Mouse (Mus musculus): ENCODE data around the gene Timm8b.

Timm8b gene

DNA sequence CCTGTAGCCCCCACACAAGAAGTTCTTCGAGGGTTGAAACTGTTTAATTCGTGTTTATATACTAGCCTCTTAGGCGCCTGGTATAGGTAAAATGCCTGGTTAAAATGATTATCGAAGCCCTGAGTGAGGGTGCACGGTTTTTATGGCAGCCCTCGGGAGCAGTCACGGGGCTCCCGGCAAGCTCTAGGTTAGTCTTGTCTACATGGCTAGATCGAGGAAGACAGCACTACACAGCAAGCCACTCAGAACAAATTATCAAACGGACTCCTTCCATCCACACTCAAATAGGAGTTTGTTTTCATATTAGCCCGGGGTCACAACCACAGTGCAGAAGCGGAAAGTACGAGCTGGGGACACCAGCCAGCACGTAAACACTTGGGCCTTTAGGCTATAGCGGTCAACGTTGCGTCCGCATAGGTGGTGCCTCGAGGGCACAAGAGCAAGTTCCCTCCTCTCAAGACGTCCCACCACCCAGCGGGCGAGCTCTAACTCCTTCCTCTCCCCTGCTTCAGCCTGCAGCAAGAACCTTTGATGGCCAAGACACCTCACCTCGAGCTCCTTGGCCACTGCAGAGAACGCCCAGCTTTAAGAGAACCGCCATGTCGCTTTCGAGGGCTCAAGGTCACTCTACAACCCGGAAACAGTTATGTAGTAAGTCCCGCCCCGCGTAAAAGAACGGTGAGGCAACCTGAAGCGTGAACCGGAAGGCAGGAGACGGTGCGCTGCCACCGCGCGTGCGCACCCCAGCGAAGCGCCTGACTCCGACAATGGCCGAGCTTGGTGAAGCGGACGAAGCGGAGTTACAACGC lies at the start of gene Timm8b, which contains the start of gene Sdhd:
Gene Timm8b, plus strand, starts transcription at position 722 of the 809 bp plus-strand sequence.
Gene Sdhd, minus strand, starts transcription at position 624 of the 809 bp plus-strand sequence.
- DNase-seq (ENCODE audit: low read depth in 2 of 2, low spot score in 2 of 2), result peak; percentile 90

DNA sequence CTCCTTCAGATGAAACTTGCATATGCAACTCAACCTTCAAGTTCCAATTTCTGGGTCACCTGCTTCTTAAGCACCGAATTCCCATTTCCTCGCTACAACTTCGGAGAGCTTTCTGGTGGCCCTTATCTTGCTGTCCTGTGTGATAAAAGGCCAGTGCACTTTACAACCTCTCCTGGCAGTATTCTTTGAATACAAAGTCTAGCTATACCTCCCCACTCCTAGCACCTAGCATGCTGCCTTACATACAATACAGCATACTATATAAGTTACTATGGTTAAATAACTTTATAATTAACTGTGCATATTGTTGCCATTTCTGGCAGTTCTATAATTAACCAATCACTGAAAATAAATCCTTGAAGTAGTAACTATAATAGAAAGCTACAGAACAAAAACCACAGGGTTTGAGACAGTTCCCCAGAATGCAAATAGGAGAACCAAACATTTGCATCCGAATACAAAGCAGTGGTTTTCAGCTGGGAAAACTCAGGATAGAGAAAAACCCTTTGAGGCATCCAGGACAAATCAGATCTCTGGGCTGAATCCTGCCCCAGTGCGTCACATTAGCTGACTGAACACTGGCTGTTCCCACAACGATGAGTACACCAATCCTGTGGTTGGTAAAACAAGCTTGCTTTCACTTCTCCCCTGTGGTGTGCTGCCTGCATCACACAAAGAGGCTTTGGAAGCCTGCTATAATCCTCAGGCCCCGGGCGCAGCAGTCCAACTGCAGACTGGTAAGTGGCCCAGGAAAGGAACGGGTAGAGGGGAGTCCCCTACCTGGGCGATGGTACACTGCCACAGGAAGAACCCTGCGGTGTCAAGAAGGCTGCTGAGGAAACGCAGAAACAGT lies 49.2 kb upstream of the Timm8b start, which contains the start of gene Il18:
Gene Il18, plus strand, starts transcription at position 587 of the 853 bp plus-strand sequence.
- DNase-seq (ENCODE audit: low read depth in 2 of 2, low spot score in 2 of 2), result peak; percentile 14 to 19

DNA sequence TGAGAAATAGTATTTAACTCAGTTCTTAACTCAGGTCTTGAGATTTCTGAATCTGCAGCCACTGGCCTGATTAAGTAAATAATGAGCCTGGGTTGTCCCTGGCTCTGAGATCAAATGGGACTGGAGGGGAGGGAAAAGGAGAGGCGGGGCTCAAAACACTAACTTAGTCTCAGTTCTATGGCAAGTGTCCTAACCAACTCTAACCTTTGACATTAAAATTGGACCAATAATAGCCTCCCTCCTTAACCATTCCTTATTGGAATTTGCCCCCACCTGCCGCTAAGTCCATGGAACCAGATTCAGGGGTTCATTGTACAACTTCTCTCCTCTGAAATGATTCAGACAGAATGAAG lies 48.6 kb upstream of the Timm8b start, which contains the start of gene Bco2:
Gene Bco2, minus strand, starts transcription at position 88 of the 353 bp plus-strand sequence.
- no peak for DNase-seq (ENCODE audit: low read depth in 2 of 2, low spot score in 2 of 2)

DNA sequence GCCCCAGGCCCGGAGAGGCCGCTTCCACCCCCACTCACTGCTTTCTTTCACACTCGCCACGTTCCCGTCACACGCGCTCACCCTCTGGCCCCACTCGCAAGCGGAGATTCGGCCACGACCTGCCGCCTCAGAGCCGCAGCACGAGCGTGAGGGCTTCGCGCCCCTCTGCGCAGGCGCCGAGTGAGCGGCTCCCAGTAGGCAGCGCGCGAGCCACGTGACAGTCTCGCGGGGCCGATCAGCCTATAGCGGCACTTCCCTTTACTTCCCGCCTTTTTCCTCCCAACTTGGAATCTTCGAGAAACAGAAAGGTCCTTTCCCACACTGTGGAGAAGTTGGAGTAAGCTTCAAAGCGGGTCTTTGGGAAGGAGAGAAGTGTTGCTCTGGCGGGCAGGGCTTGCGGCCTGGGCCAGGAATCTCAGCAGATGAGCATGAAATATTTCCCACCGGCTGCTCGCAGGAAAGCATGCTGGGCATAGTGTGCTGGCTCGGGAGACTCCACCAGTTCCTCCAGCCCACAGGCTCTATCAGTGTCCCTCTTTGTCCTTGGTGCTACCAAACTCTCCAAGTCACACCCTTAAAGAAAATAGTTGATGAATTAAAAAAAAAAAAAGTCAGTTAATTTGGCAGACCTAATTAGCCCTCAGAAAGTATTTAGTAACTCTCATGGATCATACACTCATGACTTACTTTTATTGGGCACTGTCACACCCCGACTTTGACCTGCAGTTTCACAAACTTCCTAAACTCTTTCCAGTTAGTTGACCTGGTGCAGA lies 42.4 kb upstream of the Timm8b start, which contains the start of gene Tex12:
Gene Tex12, minus strand, starts transcription at position 181 of the 773 bp plus-strand sequence.
- DNase-seq (ENCODE audit: low read depth in 2 of 2, low spot score in 2 of 2), result no peak

DNA sequence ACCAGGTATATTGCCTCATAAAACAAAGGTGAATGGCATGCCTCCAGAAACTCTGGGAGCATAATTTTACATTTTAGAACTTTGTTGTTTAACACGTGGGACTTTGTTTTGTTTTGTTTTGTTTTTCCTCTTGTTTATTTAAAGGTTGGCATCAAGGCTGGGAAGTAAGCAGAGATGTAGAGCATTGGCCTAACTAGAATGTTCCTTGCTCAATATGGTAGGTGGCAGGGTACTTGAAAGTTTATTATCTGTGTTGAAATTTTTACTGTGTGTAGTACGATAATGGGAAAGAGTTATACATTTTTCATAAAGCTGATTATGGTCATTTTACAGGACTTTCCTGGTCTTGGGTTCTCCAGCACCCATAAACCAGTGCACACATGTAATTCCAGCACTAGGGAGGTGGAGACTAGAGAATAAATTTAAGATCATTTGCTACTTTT lies 41.8 kb upstream of the Timm8b start:
- no peak for DNase-seq (ENCODE audit: low read depth in 2 of 2, low spot score in 2 of 2)

DNA sequence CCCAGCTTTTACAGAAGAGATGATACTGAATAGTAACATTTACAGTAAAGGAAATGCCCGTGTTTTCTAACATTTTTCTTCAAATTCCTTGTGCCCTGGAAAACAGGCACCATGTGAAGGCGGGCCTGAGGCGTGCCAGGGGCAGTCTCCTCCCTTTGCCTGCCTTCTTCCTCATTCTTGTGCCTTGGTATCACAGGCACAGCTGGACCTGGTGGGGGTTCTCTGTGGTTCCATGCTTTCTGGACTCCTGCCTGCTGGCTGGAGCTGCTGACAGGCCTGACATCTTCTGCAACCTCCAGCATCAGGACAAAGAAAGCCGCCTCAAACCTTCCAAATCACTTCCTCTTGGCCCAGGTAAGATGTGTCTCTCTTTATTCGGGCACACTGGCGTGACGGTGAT lies 38.5 kb upstream of the Timm8b start:
- DNase-seq (ENCODE audit: low read depth in 2 of 2, low spot score in 2 of 2), result no peak

DNA sequence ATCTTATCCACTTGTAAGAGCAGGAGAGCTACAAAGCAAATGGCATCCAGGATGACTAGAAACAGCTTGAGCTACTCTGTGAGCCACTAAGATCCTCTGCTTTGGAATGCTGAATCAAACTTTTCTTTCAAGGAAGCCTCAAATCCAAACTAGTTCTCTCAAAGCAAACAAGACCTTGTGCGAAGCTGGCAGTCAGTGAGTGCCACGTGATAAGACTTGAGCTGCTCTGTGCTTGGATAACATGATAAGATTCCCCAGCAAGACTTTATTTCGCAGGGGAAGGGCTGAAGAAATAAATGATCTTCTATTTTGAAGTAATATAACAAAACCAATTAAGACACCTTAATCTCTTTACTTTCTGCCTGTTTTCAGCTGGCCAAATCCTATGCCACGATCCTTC lies 37.8 kb upstream of the Timm8b start:
- no peak for DNase-seq (ENCODE audit: low read depth in 2 of 2, low spot score in 2 of 2)

DNA sequence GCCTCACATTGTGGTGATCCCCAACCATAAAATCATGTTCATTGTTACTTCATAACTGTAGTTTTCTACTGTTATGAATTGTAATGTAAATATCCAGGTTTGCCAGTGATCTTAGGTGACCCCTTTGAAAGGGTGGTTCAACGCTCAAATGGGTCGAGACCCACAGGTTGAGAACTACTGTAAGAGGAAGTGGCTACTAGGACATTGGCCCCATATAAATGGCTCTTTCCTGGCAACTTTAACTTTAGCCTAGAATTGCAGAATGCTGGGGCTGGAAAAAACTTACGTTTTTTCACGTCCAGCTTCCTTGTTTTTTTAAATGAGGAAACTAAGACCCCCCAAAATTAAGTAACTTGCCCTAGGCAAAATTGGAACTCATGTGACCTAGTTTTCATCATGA lies 36.3 kb upstream of the Timm8b start:
- DNase-seq (ENCODE audit: low read depth in 2 of 2, low spot score in 2 of 2), result no peak

DNA sequence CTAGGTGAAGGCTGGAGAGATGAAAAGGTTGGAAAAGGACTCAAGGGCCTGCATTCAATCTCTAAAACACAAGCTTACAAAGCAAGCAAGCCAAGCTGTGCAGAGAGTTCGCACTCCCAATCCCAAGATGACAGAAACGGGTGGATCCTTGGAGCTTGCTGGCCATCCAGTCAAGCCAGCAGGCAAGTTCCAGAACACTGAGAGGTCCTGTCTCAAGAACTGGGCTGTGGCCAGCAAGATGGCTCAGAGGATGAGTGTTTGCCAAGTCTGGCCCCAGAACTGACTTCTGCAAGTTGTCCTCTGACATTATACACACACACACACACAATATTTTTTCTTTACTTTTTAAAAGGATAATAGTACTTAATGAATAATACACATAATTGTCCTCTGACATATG lies 35.8 kb upstream of the Timm8b start:
- DNase-seq (ENCODE audit: low read depth in 2 of 2, low spot score in 2 of 2), result no peak

DNA sequence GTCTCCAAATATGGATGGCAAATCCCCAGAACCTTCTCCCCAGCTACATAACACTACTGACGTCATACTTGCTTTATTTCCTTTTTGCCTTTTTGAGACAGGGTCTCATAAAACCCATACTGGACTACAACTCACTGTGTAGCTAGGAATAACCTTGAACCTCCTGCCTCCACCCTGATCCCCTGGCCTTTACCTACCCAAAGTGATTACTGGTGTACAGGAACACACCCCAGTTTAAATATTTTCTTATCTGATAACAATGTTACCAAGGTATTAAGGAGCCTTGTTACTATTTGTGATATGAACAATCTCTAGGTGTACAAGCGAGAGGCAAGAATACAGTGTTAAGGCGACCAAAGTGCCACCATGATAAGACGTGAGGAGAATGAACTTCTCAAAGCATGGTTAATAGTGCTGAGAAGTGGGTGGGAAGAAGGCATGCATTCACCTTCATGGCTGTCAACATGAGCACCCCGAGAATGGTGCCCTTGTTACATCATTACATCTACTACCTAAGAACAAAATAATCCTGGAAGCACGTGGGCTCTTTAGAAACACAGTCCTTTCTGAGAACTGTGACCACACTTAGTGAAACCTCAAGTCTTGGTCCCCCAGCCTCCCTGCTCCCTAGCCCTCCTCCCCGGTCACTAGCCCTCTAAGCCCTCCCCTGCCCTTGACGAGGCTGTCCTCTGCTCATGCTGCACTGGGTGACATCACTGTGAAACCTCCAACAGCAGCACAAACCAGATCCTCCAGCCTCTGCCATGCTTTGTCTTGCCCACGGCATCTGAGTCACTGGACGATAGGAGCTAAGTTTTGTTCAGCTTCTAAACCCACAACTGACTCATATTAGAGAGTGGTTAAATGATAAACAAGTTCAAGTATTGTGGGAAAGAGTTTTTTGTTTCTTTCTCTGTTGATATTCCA lies 33.8 kb upstream of the Timm8b start:
- DNase-seq (ENCODE audit: low read depth in 2 of 2, low spot score in 2 of 2), result no peak

DNA sequence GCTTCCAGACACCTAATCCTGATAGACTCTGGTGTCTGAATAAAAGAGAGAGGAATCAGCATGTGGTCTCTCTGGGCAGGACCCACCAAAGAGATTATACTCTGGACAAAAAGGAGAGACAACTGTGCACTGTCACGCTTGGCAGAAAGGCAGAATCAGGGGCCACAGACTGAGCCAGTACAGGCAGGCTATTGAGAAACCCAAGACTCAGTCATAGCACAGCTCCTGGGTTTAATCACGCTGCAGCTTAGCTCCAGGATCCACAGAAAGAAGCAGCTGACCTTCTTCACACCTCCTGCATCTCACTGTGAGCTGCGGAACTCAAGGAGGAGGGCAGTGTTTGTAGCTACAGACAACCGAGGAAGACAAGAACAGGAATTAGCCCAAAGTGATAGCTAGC lies 23.3 kb upstream of the Timm8b start:
- no peak for DNase-seq (ENCODE audit: low read depth in 2 of 2, low spot score in 2 of 2)

DNA sequence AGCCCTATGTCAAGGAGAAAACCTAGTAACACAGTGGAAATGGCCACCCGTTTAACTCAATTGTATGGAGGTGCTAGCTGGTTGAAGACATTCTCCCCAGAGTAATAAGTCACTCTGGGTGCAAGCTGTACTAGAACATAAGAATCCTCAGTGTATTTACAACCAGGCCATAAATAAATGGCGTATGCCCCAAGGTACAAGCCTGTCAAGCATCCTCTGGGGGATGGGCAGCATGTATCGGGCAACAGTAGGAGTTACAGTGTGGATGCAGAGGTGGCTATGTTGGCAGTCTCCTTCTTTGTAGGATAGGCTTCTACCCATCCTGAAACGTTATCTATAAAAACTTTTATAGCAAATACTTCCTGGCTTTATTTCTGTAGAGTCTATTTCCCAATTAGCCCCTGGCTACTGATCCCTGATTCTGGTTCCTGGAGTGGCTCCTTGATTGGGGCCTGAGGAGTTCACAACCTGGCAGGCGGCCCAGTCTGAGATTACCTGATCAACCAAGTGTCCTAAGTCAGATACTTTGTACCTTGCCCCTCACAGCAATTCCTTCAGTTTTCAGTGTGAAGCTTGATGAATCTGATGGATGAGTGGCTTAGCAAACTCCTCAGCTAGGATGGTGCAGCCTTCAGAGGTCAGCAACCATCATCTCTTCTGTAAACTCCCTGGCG lies 18.4 kb upstream of the Timm8b start:
- DNase-seq (ENCODE audit: low read depth in 2 of 2, low spot score in 2 of 2), result no peak

DNA sequence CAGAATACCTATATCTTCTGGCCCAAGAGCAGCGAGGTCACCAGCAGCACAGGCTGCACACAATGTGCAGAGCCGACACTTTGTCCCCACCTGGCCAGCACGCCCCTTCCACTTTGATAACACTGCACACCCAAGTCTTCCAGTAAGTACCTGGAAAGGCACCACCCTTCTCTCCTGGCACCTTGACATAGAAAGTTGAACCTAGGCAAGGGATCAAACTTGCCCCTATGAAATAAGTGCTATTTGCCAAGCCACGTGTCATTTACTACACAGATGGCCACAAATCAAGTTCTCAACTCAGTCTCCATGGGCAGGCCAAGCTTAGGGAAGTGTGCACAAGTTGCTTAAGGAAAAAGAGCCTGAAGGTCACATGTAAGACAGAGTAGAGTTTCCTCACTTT lies 16.8 kb upstream of the Timm8b start:
- DNase-seq (ENCODE audit: low read depth in 2 of 2, low spot score in 2 of 2), result no peak

DNA sequence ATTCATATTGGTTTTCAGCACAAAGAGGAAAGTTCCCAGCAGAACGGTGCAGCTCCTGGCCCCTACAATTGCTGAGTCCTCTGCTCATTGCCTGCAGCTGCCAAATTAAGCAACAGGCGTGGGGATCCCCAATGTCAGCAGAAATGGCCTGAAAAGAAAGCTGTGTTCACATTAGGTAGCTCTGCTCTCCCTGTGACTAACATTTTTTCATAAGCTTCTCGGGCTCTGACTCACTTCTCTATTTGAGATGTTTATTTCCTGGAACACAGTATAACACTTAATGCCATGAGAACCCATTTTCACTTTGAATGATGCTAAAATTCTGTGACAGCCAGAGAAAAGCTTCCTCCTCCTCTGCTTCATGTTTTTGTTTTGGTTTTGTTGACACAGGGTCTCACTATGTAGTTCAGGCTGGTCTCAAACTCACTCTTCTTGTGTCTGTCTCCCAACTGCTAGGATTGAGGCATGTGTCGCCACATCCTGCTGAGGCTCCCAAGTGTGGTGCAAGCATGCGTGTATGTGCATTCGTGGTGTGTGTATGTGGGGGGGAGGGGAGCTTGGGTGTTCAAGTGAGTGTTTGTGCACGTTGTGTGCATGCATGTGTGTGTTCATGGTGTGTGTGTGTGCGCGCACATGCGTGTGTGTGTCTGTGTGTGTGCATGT lies 12.7 kb upstream of the Timm8b start:
- DNase-seq (ENCODE audit: low read depth in 2 of 2, low spot score in 2 of 2), result no peak

DNA sequence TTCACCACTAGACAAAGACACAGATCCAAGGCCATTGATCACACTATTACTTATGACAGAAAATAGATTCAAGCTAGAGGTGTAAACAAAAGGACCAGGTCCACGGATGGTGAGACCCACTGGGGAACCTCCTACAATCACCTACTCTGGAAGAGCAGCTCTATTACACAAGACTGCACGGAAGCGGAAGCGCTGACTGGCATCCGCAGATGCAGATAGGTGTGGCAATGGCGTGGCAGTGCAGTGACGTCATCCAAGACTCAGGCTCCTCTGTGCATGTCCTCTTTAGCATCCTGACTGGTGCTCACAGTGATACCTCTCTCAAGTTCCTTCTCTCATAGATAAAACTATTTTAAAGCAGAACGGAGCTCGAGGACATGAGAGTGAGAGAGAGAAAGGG lies 10.8 kb upstream of the Timm8b start:
- no peak for DNase-seq (ENCODE audit: low read depth in 2 of 2, low spot score in 2 of 2)

DNA sequence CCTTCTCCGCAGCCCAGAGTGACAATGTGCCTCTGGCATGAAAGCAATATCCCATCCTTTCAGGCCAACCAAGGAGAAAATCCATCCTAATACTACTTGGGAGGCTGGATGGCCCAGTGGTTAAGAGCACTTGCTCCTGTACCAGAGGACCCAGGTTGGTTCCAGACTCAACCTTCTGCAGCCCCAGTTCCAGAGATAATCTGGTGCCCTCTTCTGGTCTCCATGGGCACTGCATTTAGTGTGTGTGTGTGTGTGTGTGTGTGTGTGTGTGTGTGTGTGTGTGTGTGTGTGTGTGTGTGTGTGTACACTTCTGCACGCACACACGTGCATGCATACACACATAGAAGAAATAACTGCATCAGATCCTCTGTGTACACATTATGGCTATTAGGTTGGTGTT lies 10.2 kb upstream of the Timm8b start:
- peak; percentile 39 to 53 for DNase-seq (ENCODE audit: low read depth in 2 of 2, low spot score in 2 of 2)

DNA sequence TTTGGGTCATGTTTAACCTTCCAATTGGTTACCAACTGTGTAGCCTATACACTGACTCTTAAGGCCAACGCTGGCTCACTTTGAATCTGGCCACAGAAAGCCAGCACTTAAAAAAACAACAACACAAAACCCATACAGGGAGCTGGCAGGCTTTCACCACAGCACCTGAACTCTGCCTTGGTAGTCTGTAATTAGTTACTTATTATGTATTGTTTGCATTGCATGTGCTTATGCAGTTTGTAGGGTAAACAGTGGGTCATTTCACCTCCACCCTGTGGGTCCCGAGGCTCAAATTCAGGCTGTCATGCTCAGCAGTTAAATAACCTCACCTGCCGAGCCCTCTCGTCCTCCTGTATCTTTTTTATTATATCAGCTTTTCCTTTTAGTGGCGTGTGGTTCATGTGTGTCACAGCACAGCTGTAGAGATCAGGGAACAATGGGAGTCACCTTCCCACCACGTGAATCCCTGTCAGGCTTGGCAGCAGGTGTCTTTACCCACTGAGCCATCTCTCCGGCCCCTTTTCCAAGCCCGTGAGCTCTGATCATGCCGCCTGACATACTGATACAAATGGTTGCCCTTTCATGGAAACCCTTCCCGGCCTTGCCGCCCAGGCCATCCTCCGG lies 8.8 kb upstream of the Timm8b start:
- DNase-seq (ENCODE audit: low read depth in 2 of 2, low spot score in 2 of 2), result no peak

DNA sequence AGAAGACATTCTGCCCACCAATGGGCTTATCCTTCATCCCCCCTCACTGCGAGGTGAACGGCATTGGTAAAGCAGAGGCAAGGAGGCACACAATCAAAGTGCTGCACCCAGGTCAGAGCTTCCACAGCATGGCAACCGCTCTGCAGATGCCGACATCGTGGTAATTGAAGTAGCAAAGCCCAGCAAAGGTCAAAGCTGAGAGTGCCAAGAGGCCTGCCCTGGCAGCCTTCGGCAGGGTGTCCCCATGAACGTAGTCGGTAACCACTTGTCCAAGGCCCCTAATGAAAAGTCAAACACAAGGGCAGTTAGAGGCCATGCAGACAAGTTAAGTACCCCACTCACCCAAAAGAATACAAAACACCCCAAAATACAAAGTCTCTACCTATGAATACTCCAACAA lies 6.7 kb upstream of the Timm8b start:
- no peak for DNase-seq (ENCODE audit: low read depth in 2 of 2, low spot score in 2 of 2)

DNA sequence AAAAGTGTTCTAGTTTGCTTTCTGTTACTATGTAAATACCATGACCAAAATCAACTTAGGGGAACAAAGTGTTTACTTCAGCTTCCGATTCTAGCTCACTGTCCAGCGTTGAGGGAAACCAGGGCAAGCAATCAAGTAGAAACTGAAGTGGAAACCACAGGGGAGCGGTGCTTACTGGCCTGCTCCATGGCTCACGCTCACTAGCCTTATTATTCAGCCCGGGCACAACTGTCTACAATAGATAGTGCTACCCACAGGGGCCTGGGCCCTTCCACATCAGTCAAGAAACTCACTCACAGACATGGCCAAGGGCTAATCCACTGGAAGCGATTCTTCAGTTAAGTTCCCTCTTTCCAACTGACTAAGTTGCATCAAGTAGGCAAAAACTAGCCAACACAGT lies 2.2 kb upstream of the Timm8b start:
- no peak for DNase-seq (ENCODE audit: low read depth in 2 of 2, low spot score in 2 of 2)
